Mouse (Mus musculus) left cerebral cortex, adult 18-20 months (tissue): ENCODE data around the gene Clptm1. TPM values are rescaled to one million over a fixed set of nuclear protein-coding genes. Genes with fewer than 3 reads are reported as not detected.
"Not testable (repeated sequence)": the region's sequence is repeated elsewhere in the genome, so short reads cannot be mapped to it uniquely, and the experiment has no call there.

Source experiments
- DNase-seq, 2 experiments: peaks; one replicate each; pipeline ENCODE4 v3.0.0; 2021 to 2022; ENCODE audit warnings: low spot score in 2 of 2, mixed read lengths in 1 of 2
- total RNA-seq, 2 experiments: library from RNA; stranded (reverse); gene quantifications; 2 replicates each; pipeline ENCODE4 v1.2.3; 2021

Clptm1 gene
- total RNA-seq, 2 experiments from 2014 or later: 151 to 152 TPM

- DNase-seq: no peak
Observed at GRCm38 (mm10) chr7:19610969-19611368, 53.9 kb downstream of the Clptm1 start.

GRCm38 (mm10) chr7:19609641-19610332 lies 55.0 kb downstream of the Clptm1 start:
- no peak for DNase-seq

GRCm38 (mm10) chr7:19607291-19607690 lies 57.5 kb downstream of the Clptm1 start:
- no peak for DNase-seq

GRCm38 (mm10) chr7:19604606-19605214 lies 60.1 kb downstream of the Clptm1 start:
- not testable (repeated sequence) for DNase-seq

- DNase-seq: peak; percentile 95 to 96
Observed at GRCm38 (mm10) chr7:19603849-19604605, 60.8 kb downstream of the Clptm1 start, which contains the start of gene Clasrp. Gene Clasrp, minus strand, starts transcription at chr7:19604486.

GRCm38 (mm10) chr7:19603055-19603454 lies 61.8 kb downstream of the Clptm1 start:
- no peak for DNase-seq

GRCm38 (mm10) chr7:19600562-19600961 lies 64.3 kb downstream of the Clptm1 start:
- DNase-seq: no peak

- DNase-seq: no peak
Observed at GRCm38 (mm10) chr7:19593061-19593730, 71.6 kb downstream of the Clptm1 start.

- peak; percentile 78 to 85 for DNase-seq
Observed at GRCm38 (mm10) chr7:19589917-19590316, 74.9 kb downstream of the Clptm1 start.

- DNase-seq: peak; percentile 45 to 46
Observed at GRCm38 (mm10) chr7:19589207-19589606, 75.6 kb downstream of the Clptm1 start.

- DNase-seq: no peak
Observed at GRCm38 (mm10) chr7:19586269-19586668, 78.6 kb downstream of the Clptm1 start.

Other genes starting within 250 kb of the Clptm1 start
- 10 to 100 TPM; 69.7 to 74.5 TPM for gene Mark4, start 206.2 kb downstream of the Clptm1 start, total RNA-seq
- under 1 TPM; 0.40 to 0.74 TPM for gene Exoc3l2, start 201.7 kb downstream of the Clptm1 start, total RNA-seq
- gene Bloc1s3, start 156.7 kb downstream of the Clptm1 start, total RNA-seq: 1 to 10 TPM; 7.6 to 7.8 TPM
- 10 to 100 TPM; 18.7 to 21.1 TPM for gene Trappc6a, start 156.6 kb downstream of the Clptm1 start, total RNA-seq
- under 1 TPM; 0.72 to 0.94 TPM for gene Nkpd1, start 147.2 kb downstream of the Clptm1 start, total RNA-seq
- gene Ppp1r37, start 102.0 kb downstream of the Clptm1 start, total RNA-seq: 100 to 1,000 TPM; 139 to 147 TPM
- 1 to 10 TPM; 2.0 to 2.7 TPM for gene Zfp296, start 87.7 kb downstream of the Clptm1 start, total RNA-seq
- gene Gemin7, start 87.4 kb downstream of the Clptm1 start, total RNA-seq: 10 to 100 TPM; 51.0 to 53.7 TPM
- gene Clasrp, start 60.5 kb downstream of the Clptm1 start, total RNA-seq: 10 to 100 TPM; 70.4 to 87.0 TPM
- gene Relb, start 35.6 kb downstream of the Clptm1 start, total RNA-seq: 1 to 10 TPM; 7.5 to 8.1 TPM
- gene Apoc2, start 12.9 kb upstream of the Clptm1 start, total RNA-seq: not detected
- not detected for gene Gm44805, start 16.4 kb upstream of the Clptm1 start, total RNA-seq
- gene Apoc4, start 16.4 kb upstream of the Clptm1 start, total RNA-seq: not detected
- gene Apoc1, start 27.6 kb upstream of the Clptm1 start, total RNA-seq: 1 to 10 TPM; 3.9 to 5.3 TPM
- 1,000 to 10,000 TPM; 1,855 to 2,066 TPM for gene Apoe, start 34.2 kb upstream of the Clptm1 start, total RNA-seq
- gene Tomm40, start 50.4 kb upstream of the Clptm1 start, total RNA-seq: 100 to 1,000 TPM; 116 to 122 TPM
- 1 to 10 TPM; 6.7 to 8.6 TPM for gene Nectin2, start 85.5 kb upstream of the Clptm1 start, total RNA-seq
- 10 to 100 TPM; 18.6 to 19.1 TPM for gene Bcam, start 106.0 kb upstream of the Clptm1 start, total RNA-seq
- not detected for gene Cblc, start 131.8 kb upstream of the Clptm1 start, total RNA-seq
- 1 to 10 TPM in 1 of 2 experiments, under 1 TPM in 1; 0.91 to 1.1 TPM for gene Bcl3, start 157.7 kb upstream of the Clptm1 start, total RNA-seq
- gene Gm19345, start 187.0 kb upstream of the Clptm1 start, total RNA-seq: 1 to 10 TPM; 2.0 to 2.4 TPM
- gene Ceacam16, start 196.3 kb upstream of the Clptm1 start, total RNA-seq: not detected
- gene Ceacam19, start 222.9 kb upstream of the Clptm1 start, total RNA-seq: not detected